Mouse (Mus musculus) hindbrain, embryonic 15.5 days (tissue): Measurements from ENCODE around the gene Foxl1. TPM values are rescaled to one million over a fixed set of nuclear protein-coding genes. Genes with fewer than 3 reads are reported as not detected.

Experiments
- microRNA-seq: library from miRNA; unstranded; fragments of <30 nt; microRNA quantifications from one replicate; pipeline ENCODE4, GENCODE M21; 2016
- polyA plus RNA-seq: library from polyadenylated mRNA; unstranded; fragments of >200 nt; fragmentation: Nextera tagmentation; extraction: Ambion mirVana; gene quantifications from 2 replicates; pipeline ENCODE4 v1.2.1, GENCODE M21; 2015

Gene Foxl1
- polyA plus RNA-seq, 1 experiment from 2014 or later, result 0.40 TPM

Small RNAs within 50 kb of the gene (microRNA-seq; reads per million reads assigned to microRNA genes)
- gene Gm27530, result not detected

Other genes with a start within 250 kb of the Foxl1 start
- gene Foxf1, start 43.6 kb upstream of the Foxl1 start, polyA plus RNA-seq, result 1.3 and 1.4 TPM in 2 replicates
- 50.3 and 51.0 TPM in 2 replicates for gene Mthfsd, start 19.5 kb upstream of the Foxl1 start, polyA plus RNA-seq
- gene Foxc2, start 11.8 kb upstream of the Foxl1 start, polyA plus RNA-seq, result 4.1 and 5.5 TPM in 2 replicates